Mouse (Mus musculus): ENCODE measurements around the gene Sfxn5. TPM values are rescaled to one million over a fixed set of nuclear protein-coding genes. Genes with fewer than 3 reads are reported as not detected.

The Sfxn5 gene
- total and polyA plus RNA-seq, 3 experiments, result 1.8 to 3.0 TPM; not detected in 1

- TF ChIP-seq POLR2AphosphoS5 (IDR thresholded peaks at IDR 0.05; ENCODE audit: borderline replicate concordance, low read depth, low read length) (no peak), MAX (IDR thresholded peaks at IDR 0.05; ENCODE audit: low read length) (no peak), POLR2AphosphoS2 (IDR thresholded peaks at IDR 0.05; ENCODE audit: low read length) (no peak), CHD2 (IDR thresholded peaks at IDR 0.05; ENCODE audit: low read length) (no peak), CTCF (IDR thresholded peaks at IDR 0.05 in 2 of 3, conservative IDR thresholded peaks at IDR 0.05 in 1 of 3; ENCODE audit: control insufficient read depth in 1 of 3, insufficient read depth in 1 of 3, low read depth in 2 of 3, low read length in 3 of 3, poor library complexity in 1 of 3, severe bottlenecking in 1 of 3) (no peak), NELFE (IDR thresholded peaks at IDR 0.05; ENCODE audit: low read depth, low read length) (no peak), ZC3H11A (IDR thresholded peaks at IDR 0.05; ENCODE audit: low read depth, low read length) (no peak), MAZ (IDR thresholded peaks at IDR 0.05; ENCODE audit: low read depth, low read length) (peak; percentile 62), ZNF384 (IDR thresholded peaks at IDR 0.05; ENCODE audit: low read depth, low read length) (no peak), E2F4 (IDR thresholded peaks at IDR 0.05; ENCODE audit: borderline replicate concordance, low read depth, low read length) (no peak), TBP (IDR thresholded peaks at IDR 0.05; ENCODE audit: low read depth, low read length) (no peak)
Measured at GRCm38 (mm10) chr6:85305826-85306225, 27.4 kb downstream of the Sfxn5 start (continued).

- Histone ChIP-seq H3K27me3 (ENCODE audit: control insufficient read depth in 1 of 2, insufficient read depth in 2 of 2, low read length in 2 of 2) (no peaks in the 10 kb centered on the region), H3K4me1 (ENCODE audit: control insufficient read depth in 1 of 2, insufficient read depth in 2 of 2, low read length in 2 of 2) (peaks cover 0 to 5% of the 10 kb centered on the region in 2 experiments; a peak in 2 of 4 replicates), H3K9me3 (replicated peaks; ENCODE audit: insufficient read depth, low read length) (no peaks in the 10 kb centered on the region), H3K36me3 (ENCODE audit: control insufficient read depth in 1 of 2, insufficient read depth in 2 of 2, low read length in 2 of 2) (peaks cover 0 to 9% of the 10 kb centered on the region in 2 experiments; a peak in 2 of 4 replicates), H3K27ac (ENCODE audit: control insufficient read depth, low read depth, low read length) (no peak overlapping the region), H3K9ac (ENCODE audit: control insufficient read depth, low read depth, low read length, poor library complexity, severe bottlenecking) (no peak overlapping the region), H3K4me3 (ENCODE audit: control insufficient read depth in 1 of 2, insufficient read depth in 1 of 2, low read depth in 2 of 2, low read length in 2 of 2) (no peak overlapping the region), H3K79me2 (ENCODE audit: control insufficient read depth, insufficient read depth, low read length, poor library complexity) (no peaks in the 10 kb centered on the region)
- no peak for DNase-seq (ENCODE audit: low read depth, low spot score)
- TF ChIP-seq UBTF (IDR thresholded peaks at IDR 0.05; ENCODE audit: borderline replicate concordance, insufficient read depth, low read depth, low read length) (no peak), TBP (IDR thresholded peaks at IDR 0.05; ENCODE audit: low read depth, low read length) (no peak), POLR2AphosphoS5 (IDR thresholded peaks at IDR 0.05; ENCODE audit: borderline replicate concordance, low read depth, low read length) (no peak), NRF1 (IDR thresholded peaks at IDR 0.05; ENCODE audit: insufficient read depth, low read depth, low read length, poor library complexity, severe bottlenecking) (no peak), TCF12 (IDR thresholded peaks at IDR 0.05; ENCODE audit: low read depth, low read length) (no peak), SIN3A (IDR thresholded peaks at IDR 0.05; ENCODE audit: low read length) (no peak), RCOR1 (IDR thresholded peaks at IDR 0.05; ENCODE audit: low read depth, low read length) (no peak), ELF1 (IDR thresholded peaks at IDR 0.05; ENCODE audit: low read depth, low read length) (no peak), NELFE (IDR thresholded peaks at IDR 0.05; ENCODE audit: low read depth, low read length) (no peak), USF2 (IDR thresholded peaks at IDR 0.05; ENCODE audit: borderline replicate concordance in 1 of 2, insufficient read depth in 1 of 2, low read depth in 1 of 2, low read length in 2 of 2) (no peak), CHD1 (IDR thresholded peaks at IDR 0.05; ENCODE audit: low read depth, low read length) (no peak), ZMIZ1 (IDR thresholded peaks at IDR 0.05; ENCODE audit: low read depth, low read length) (no peak), ZC3H11A (IDR thresholded peaks at IDR 0.05; ENCODE audit: low read depth, low read length) (no peak), MYB (IDR thresholded peaks at IDR 0.05; ENCODE audit: low read depth, low read length) (no peak), CTCF (IDR thresholded peaks at IDR 0.05 in 2 of 3, conservative IDR thresholded peaks at IDR 0.05 in 1 of 3; ENCODE audit: control insufficient read depth in 1 of 3, insufficient read depth in 1 of 3, low read depth in 2 of 3, low read length in 3 of 3, poor library complexity in 1 of 3, severe bottlenecking in 1 of 3) (no peak), KAT2A (conservative IDR thresholded peaks at IDR 0.05; ENCODE audit: low read depth, low read length) (no peak), USF1 (IDR thresholded peaks at IDR 0.05; ENCODE audit: low read depth, low read length) (no peak), RAD21 (IDR thresholded peaks at IDR 0.05; ENCODE audit: low read depth, low read length) (no peak), E2F4 (IDR thresholded peaks at IDR 0.05; ENCODE audit: borderline replicate concordance, low read depth, low read length) (no peak)
Measured at GRCm38 (mm10) chr6:85304966-85305365, 28.3 kb downstream of the Sfxn5 start.
